Mouse (Mus musculus) cerebellum, postnatal 36 days (tissue): ENCODE data around the gene Fut1.
"Not testable (repeated sequence)": the region's sequence is repeated elsewhere in the genome, so short reads cannot be mapped to it uniquely, and the experiment has no call there.

Experiments used
- DNase-seq, 2 experiments: peaks; one replicate each; pipeline ENCODE4 v3.0.0; 2021 to 2022; ENCODE audit warnings: mixed read lengths in 2 of 2

Fut1 gene

DNA sequence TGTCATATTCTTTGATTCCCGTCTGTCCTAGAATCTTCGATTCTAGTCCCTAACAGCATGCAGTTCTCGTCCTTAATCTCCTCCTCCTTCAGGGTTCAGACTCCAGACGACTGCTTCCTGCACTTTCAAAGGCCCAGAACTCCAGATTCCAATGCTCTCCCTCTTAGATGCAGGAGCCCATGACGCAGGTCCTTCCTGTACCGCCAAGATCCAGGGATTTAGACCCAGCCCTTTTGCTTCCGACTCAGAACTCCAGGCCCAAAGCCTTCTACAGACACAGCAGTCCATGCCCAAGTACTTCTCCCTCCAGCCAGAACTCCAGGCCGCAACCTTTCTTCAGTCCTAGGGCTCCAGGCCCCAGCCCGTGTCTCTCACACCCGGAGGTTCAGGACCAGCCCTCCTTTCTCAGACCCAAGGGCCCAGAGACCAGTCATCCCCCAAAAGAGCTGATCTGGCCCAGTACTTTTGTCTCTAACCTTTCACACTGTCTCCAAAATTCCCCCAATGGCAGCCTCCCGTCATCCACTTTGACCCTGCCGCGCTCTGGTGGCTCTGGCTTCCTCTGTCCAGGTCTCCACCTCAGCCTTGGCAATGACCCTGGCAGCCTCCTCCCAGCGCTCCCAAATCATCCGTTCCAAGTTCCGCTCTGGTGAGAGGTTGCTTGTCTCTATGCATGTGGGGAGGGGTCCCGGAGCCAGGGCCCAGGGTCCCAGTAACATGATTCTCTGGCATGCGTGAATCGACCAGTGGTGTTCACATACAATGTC, 23.3 kb downstream of the Fut1 start:
- DNase-seq: no peak

DNA sequence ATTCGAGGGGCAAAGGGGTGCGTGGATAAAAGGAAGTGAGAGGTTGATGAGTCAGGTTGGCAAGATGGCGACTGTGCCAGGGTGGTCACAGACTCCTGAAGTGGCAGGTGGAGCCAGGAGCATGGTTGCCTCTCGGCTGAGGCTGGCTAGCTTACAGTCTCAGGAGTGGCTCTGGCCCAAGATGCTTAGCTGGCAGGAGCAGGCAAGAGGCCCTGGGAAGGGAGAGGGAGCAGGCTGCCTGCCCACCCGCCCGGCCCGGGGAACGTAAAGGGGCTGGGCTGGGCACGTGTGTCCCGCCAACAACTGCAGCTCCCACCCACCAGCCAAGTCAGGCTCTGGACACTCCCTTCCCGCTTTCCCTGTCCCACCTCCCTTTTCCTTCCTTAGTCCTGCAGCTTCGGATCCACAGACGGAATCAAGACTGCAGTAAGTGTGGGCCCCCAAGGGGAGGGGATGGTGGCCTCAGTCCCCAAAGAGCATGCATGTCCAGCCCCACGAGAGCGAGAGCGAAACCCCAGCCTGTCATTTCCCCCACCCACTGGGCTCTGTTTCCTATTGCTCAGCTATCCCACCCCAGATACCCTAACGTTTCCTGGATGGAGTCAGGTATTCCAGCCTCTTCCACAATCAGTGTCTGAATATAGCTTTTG, 24.4 kb downstream of the Fut1 start:
- DNase-seq: peak; percentile 58 to 63

GRCm38 (mm10) chr7:45642083-45642482, 25.0 kb downstream of the Fut1 start:
- DNase-seq: peak; percentile 53 to 56

- DNase-seq: peak in 1 of 2 experiments; percentile 37
Observed at GRCm38 (mm10) chr7:45642503-45643255, 25.6 kb downstream of the Fut1 start.

GRCm38 (mm10) chr7:45643441-45644178, 26.5 kb downstream of the Fut1 start:
- DNase-seq: peak; percentile 99 to 100

- peak; percentile 57 to 62 for DNase-seq
Observed at GRCm38 (mm10) chr7:45644183-45644582, 27.1 kb downstream of the Fut1 start.

DNA sequence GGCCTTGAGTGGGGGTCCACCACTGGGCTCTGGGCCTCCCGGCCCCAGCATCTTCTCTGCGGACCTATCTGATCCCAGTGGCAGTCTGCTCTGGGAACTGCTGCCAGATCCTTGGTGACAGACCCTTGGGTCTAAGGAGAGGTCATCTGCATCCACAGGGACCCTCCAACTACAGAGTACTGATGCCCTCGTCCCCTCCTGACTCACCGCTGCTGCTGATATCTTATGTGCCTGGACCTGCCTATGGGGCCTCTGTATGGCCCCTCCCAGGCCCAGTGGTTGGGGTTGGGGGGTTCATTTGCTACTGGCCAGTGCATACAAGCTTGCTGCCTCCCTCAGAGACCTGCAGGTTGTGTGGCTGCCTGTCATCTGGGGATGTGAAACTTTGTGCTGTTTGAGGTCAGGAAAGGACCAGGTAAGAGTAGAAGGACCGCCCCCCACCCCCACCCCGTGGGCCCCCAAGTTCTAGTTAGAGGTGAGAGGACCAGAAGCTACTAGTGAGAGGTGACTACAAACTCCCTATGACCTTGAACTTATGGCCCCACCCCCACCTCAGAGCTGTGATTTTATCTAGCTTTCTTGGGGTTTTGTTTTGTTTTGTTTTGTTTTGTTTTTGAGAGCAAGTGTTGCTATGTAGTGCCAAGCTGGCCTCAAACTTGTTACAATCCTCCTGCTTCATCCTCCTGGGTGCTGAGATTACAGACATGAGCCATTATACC, 27.9 kb downstream of the Fut1 start:
- no peak for DNase-seq

- DNase-seq: no peak
Observed at GRCm38 (mm10) chr7:45645591-45645971, 28.5 kb downstream of the Fut1 start.

DNA sequence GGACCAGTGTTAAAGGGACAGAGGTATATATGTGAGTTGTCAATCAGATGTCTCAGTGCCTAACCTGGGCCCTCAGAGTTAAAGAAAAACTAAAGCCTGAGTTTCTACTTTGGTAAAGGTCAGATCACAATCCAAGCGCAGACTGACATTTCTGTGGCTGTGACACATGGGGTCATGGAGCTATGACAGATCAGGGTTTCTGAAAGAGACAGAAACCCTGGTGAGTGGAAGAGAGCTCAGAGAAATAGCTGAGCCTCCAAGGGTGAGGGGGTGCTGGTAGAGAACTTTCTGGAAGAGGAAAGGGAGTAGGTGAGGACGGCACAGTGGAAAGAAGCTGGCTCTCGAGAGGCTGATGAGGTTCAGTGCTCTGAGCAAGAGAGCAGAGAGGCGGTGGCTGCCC, 29.6 kb downstream of the Fut1 start:
- DNase-seq: no peak

DNA sequence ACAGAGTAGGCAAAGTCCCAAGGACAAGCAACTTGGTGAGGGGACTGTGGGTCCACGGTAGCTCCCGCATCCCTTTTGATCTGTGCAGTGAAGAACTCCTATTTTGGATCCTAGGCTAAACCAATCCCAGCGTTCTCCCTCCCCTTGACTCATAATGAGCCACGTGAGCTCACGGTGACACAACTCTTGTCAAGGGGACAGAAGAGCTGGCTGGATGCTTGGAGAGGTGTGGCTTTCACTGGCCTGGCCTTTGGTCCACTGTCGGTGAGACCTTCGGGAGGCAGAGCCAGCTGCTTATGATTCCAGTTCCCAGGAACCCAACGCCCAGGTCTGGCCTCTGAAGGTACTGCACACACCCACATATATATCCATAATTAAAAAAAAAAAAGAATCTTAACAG, 32.3 kb downstream of the Fut1 start:
- no peak for DNase-seq

GRCm38 (mm10) chr7:45650484-45650883, 33.4 kb downstream of the Fut1 start:
- not testable (repeated sequence) for DNase-seq

DNA sequence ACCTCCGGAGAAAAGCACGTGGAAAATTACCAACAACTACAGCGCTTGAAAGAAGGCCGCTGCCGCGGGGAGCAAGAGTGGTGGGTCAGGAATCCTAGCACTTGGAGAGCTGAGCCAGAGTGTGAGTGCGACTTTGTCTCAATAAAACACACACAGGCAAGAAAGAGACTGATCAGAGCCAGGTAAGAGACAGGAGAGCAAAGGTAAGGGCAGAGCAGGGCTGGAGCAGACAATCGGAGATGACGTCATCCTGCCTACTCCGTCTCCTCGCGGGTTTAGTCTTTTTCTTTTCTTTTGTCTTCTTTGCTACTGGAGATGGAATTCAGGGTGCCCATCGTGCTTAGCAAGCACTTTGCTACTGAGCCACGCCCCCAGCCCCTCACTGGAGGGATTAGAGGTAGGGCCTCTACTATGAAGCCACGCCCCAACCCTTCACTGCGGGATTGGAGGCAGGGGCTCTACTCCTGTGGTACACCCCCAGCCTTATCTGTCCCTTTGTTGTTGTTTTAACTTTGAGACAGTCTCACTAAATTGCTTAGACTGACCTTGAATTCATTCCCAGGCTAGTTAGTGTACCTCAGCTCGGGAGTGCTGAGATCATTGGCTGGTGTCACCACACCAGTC, 37.4 kb downstream of the Fut1 start:
- no peak for DNase-seq

DNA sequence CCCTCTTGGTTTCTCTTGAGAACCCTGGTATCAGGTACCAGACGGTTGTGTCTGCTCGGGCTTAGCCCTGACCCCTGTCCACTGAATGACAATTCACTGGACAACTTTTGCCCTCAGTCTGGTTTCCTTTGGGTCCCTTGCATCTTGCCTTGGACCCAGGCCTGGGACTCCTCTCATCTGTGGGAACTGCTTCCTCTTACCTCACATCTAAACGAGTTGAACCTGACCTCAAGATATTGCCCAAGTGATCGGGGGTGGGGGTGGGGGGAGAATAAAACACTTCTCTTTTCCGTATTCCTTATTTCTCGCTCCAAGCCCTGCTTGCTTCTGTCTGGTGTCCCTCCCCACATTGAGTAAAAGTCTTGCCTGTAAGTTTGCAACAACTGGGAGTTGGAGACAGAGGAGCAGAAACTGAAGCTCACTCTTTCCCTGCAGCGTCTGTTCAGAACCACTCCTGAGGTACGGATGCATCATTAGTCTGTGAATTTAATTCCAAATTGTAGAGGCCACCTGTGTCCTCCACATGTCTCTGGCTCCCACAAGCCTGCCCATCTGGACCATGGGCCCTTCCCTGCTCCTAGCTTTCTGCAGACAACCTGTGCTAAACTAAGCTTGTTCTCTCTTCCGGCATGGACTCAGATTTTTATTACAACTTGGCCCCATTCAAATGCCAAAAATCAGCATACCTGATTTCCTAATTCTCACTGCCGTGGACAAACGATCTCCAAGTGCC, 43.8 kb downstream of the Fut1 start:
- DNase-seq: no peak

DNA sequence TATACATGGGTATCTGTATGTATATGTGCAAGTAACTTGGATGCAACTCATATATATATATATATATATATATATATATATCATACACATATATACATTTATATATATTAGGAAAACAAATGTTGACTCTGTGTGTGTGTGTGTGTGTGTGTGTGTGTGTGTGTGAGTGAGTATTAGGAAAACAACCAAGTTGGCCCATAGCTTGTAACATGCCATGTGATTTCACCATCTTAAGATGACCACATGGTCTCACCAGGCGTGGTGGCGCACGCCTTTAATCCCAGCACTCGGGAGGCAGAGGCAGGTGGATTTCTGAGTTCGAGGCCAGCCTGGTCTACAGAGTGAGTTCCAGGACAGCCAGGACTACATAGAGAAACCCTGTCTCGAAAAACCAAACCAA, 44.6 kb downstream of the Fut1 start:
- DNase-seq: not testable (repeated sequence)

DNA sequence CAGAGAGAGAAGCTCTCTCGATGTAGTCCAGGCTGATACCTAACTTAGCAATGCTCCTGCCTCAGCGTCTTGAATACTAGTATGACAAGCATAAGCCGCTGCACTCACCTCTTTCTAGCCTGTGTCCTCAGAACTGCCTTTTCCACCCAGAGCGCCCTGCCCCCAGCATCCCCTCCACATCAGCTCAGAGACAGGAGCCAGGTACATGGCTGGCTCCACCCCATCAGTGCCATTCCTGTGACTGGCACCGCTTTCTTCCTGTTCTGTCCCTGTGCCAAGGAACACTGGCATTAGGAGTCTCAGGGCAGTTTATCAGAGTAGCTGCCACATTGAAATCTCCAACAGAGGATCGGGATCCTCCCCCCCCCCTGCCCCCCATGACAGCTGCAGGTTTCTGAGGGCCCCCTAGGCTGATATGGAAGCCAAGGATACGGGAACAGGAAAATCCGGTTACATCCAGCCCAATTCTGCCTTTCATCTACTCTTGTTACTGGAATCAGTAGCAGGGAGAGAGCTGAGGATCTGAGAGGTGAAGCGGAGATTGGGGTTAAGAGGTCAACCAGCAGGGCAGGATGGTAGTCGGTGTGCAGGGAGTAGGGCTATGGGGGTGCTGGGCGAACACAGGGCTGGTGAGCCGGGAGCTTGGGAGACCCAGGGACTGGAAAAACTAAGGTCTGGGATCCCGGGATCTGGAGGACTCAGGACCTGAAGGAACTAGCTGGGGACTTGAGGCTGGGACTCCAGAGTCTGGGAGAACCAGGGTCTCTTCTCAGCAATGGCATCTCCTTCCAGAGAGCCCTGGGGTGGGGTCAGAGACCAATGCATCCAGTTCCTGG, 48.4 kb downstream of the Fut1 start:
- DNase-seq: no peak

DNA sequence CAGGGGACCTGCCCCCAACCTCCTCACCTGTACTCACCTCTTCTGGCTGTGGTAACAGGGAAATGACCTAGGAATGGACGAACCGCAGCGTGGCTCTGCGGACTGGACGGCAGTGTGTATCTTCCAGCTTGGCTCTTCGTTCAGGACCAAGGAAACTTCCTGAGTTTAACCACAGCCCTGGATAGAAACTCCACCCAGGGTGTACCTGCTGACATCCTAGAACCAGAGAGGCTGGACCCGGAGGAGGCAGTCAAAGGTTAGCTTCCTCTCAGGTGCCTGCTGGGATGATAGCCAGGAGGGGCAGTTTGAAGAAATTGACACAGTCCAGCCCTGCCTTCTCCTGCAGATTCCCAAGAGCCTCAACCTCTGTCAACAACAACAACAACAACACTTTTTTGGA, 49.1 kb downstream of the Fut1 start, which contains the start of gene Fut2:
Gene Fut2, minus strand, starts transcription at position 234 of the 400 bp plus-strand sequence.
- DNase-seq: no peak

DNA sequence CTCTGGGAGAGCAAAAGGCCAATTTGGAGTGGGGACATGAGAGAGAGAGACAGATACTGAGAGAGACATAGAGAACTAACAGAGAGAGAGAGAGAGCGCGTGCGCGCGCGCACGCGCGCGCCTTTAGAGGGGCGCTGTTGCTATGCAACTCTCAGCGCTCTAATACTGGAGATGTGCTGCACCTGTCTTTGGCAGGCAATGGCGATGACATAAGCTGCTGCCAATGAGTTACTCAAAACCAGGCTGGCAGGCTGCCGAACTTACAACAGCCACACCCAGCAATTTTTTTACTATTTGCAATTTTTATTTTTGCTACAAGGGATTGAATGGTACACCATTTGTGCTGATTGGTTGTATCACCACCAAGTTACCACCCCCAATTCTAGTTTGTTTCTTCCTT, 50.7 kb downstream of the Fut1 start:
- no peak for DNase-seq

DNA sequence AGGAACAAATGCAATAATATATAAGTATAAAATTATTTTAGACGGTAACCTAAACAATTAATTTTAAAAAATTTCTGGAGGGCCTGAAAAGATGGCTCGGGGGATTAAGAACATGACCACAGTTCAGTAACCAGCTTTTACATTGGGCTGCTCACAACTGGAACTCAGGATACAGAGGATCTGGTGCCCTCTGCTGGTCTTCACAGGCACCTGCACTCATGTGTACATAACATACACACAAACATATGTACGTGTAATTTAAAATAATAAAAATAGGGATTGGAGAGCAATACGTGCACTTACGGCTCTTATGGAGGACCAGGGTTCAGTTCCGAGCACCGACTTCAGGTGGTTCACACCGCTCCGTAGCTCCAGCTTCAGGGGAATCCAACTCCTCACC, 51.8 kb downstream of the Fut1 start:
- DNase-seq: no peak
